Mouse (Mus musculus): Measurements from ENCODE around the gene Top1. TPM values are rescaled to one million over a fixed set of nuclear protein-coding genes. Genes with fewer than 3 reads are reported as not detected.

The Top1 gene
- total RNA-seq, 2 experiments from 2014 or later: 80.4 to 85.3 TPM

- DNase-seq (ENCODE audit: extremely low spot score in 1 of 2, low spot score in 2 of 2): no peak
- intact Hi-C loops (cut with DNase I): no loop called here
- Histone ChIP-seq H3K27ac (no peak overlapping the region), H3K4me3 (no peak overlapping the region)
- no peak for TF ChIP-seq CTCF (IDR thresholded peaks at IDR 0.05)
Observed at GRCm38 (mm10) chr2:160746637-160747036, 100.9 kb downstream of the Top1 start.

- intact Hi-C loops (cut with DNase I): no loop called here
- TF ChIP-seq CTCF (IDR thresholded peaks at IDR 0.05): no peak
Observed at GRCm38 (mm10) chr2:160747075-160747474, 101.4 kb downstream of the Top1 start.

DNA sequence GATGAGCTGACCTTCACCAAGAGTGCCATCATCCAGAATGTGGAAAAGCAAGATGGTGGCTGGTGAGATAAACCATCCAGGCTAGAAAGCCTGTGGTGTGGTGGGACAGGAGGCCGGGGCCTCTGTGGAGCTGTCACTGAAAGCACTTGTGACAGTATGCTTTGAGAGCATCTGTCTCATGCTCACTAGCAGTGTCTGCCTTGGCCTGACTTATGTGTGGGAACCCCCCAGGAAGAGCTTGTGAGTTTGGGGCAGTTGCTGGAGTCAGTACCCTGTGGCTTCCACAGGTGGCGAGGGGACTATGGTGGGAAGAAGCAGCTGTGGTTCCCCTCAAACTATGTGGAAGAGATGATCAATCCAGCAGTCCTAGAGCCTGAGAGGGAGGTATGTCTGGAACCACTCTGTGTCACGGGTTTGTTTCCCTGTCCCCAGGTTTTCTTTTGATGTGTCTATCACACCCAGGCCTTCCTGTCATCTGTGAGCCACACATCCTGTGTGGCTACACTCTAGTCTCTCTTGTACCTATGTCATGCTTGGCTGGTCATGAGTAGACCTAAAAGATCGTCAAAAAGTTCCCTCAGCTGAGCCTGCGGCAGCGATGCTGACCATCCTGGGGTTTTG is 111.0 kb downstream of the Top1 start:
- DNase-seq (ENCODE audit: extremely low spot score in 1 of 2, low spot score in 2 of 2): no peak
- intact Hi-C loops (cut with DNase I): no loop called here
- no peak for TF ChIP-seq CTCF (IDR thresholded peaks at IDR 0.05)
- no peak overlapping the region for H3K27ac ChIP-seq
- no peak overlapping the region for H3K4me3 ChIP-seq

More at GRCm38 (mm10) chr2:160747075-160747474, 101.4 kb downstream of the Top1 start:
- H3K4me3 ChIP-seq: no peak overlapping the region
- no peak for DNase-seq (ENCODE audit: extremely low spot score in 1 of 2, low spot score in 2 of 2)
- no peak overlapping the region for H3K27ac ChIP-seq

DNA sequence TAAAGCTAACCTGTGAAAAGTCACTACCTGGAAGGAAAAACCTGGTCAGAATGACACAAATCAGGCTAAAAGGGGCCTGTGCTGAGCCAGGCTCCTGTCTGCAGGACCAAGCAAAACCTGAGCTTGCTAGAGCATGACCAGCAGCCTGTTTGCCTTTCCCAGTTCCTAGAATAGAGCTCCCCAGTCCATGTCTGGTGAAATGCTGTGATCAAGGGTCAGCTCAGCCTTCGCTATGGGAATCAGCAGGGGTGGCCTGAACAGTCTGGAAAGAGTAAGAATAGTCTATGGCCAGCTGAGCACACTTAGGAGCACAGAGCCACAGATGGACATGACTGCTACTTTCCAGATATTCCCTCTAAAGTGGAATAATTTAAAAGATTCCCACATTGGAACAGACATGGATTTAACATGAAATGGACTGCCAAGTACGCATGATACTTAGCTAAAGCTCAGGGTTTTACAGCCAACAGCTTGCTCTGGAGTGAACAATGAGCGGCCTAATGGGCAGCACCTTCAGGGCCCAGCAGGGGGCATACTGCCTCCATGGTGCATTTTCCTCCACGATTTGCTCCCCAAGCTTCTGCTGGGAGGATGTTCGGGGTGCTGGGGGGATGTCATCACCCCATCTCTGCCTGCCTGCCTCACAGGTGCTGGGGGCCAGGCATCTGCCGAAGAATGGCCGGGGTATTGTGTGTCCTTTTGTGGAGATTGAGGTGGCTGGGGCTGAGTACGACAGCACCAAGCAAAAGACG is 114.9 kb downstream of the Top1 start:
- intact Hi-C loops (cut with DNase I): loop anchor here (1.0 kb wide), 1 partner anchor 127 kb away; no protein-coding TSS in a partner anchor
- Histone ChIP-seq H3K27ac (no peak overlapping the region), H3K4me3 (no peak overlapping the region)
- peak; percentile 87 for TF ChIP-seq CTCF (IDR thresholded peaks at IDR 0.05)
- peak; percentile 52 to 59 for DNase-seq (ENCODE audit: extremely low spot score in 1 of 2, low spot score in 2 of 2)

- no peak overlapping the region for H3K4me3 ChIP-seq
- no peak for DNase-seq (ENCODE audit: extremely low spot score in 1 of 2, low spot score in 2 of 2)
- TF ChIP-seq CTCF (IDR thresholded peaks at IDR 0.05): no peak
- intact Hi-C loops (cut with DNase I): loop anchor here (1.0 kb wide), 1 partner anchor 122 kb away; no protein-coding TSS in a partner anchor
- H3K27ac ChIP-seq: no peak overlapping the region
Observed at GRCm38 (mm10) chr2:160763816-160764215, 118.1 kb downstream of the Top1 start.

DNA sequence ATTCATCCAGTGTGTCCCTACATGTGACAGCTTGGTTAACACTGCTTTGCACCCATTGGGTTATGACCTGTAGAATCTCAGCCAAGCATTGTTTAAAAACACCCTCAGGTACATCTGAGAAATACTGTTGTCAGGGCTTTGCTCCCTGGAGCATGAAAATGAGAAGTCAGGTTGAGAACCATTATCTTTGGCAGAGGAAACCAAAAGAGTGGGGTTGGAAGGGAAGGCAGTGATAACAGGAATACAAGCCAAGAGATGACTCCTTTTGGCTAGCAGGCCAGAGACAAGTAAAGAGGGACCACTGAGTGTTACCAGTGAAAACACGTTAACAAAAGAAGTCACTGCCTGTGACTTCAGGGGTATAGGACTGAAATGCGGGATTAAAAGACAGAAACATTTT is 118.7 kb downstream of the Top1 start:
- TF ChIP-seq CTCF (IDR thresholded peaks at IDR 0.05): no peak
- intact Hi-C loops (cut with DNase I): no loop called here
- H3K4me3 ChIP-seq: no peak overlapping the region
- DNase-seq (ENCODE audit: extremely low spot score in 1 of 2, low spot score in 2 of 2): no peak
- no peak overlapping the region for H3K27ac ChIP-seq

GRCm38 (mm10) chr2:160765096-160765495 is 119.4 kb downstream of the Top1 start:
- Histone ChIP-seq H3K4me3 (no peak overlapping the region), H3K27ac (no peak overlapping the region; the same call in 1 of the 2 replicates)
- intact Hi-C loops (cut with DNase I): no loop called here
- no peak for DNase-seq (ENCODE audit: extremely low spot score in 1 of 2, low spot score in 2 of 2)
- no peak for TF ChIP-seq CTCF (IDR thresholded peaks at IDR 0.05)

- intact Hi-C loops (cut with DNase I): loop anchor here (2.0 kb wide), 1 partner anchor 20 kb away; no protein-coding TSS in a partner anchor
- no peak overlapping the region for H3K4me3 ChIP-seq
- TF ChIP-seq CTCF (IDR thresholded peaks at IDR 0.05): no peak
- no peak for DNase-seq (ENCODE audit: extremely low spot score in 1 of 2, low spot score in 2 of 2)
- peak overlapping the region; percentile 78 for H3K27ac ChIP-seq
Observed at GRCm38 (mm10) chr2:160766371-160766771, 120.7 kb downstream of the Top1 start.

DNA sequence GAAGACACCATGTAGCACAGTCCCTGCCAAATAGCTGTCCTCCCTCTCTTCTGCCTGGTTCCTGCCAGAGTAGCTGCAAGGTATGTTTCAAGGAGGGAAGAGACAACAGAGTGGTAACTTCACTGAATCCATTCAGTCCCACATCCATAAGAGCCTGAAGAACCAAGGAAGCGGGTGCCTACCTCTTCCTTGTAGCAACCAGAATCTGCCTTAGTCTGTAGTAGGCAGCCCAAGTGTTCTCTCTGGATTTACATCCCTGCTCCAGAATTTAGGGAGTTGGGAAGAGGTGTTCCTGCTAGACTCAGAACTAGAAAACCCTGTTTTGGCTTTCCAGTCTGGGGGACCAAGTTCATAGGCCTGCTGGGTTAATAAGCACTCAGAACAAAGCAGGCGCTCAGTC is 121.5 kb downstream of the Top1 start:
- no peak for TF ChIP-seq CTCF (IDR thresholded peaks at IDR 0.05)
- Histone ChIP-seq H3K4me3 (no peak overlapping the region), H3K27ac (peak overlapping the region; percentile 78)
- intact Hi-C loops (cut with DNase I): loop anchor here (2.0 kb wide), 1 partner anchor 20 kb away; no protein-coding TSS in a partner anchor
- no peak for DNase-seq (ENCODE audit: extremely low spot score in 1 of 2, low spot score in 2 of 2)

GRCm38 (mm10) chr2:160768097-160768695 is 122.5 kb downstream of the Top1 start:
- no peak overlapping the region for H3K4me3 ChIP-seq
- no peak for TF ChIP-seq CTCF (IDR thresholded peaks at IDR 0.05)
- H3K27ac ChIP-seq: peak overlapping the region; percentile 78
- DNase-seq (ENCODE audit: extremely low spot score in 1 of 2, low spot score in 2 of 2): no peak
- intact Hi-C loops (cut with DNase I): no loop called here

GRCm38 (mm10) chr2:160768997-160769396 is 123.3 kb downstream of the Top1 start:
- no peak for TF ChIP-seq CTCF (IDR thresholded peaks at IDR 0.05)
- DNase-seq (ENCODE audit: extremely low spot score in 1 of 2, low spot score in 2 of 2): no peak

GRCm38 (mm10) chr2:160770409-160770808 is 124.7 kb downstream of the Top1 start:
- DNase-seq (ENCODE audit: extremely low spot score in 1 of 2, low spot score in 2 of 2): no peak
- Histone ChIP-seq H3K4me3 (no peak overlapping the region), H3K27ac (no peak overlapping the region; the same call in 1 of the 2 replicates)
- TF ChIP-seq CTCF (IDR thresholded peaks at IDR 0.05): no peak
- intact Hi-C loops (cut with DNase I): no loop called here

More at GRCm38 (mm10) chr2:160768997-160769396, 123.3 kb downstream of the Top1 start:
- intact Hi-C loops (cut with DNase I): no loop called here
- H3K4me3 ChIP-seq: no peak overlapping the region
- no peak overlapping the region for H3K27ac ChIP-seq

Data from left cerebral cortex, adult 2 months (tissue).